Mouse (Mus musculus): ENCODE results near the gene Ggn.
"Not testable (repeated sequence)": the region's sequence is repeated elsewhere in the genome, so short reads cannot be mapped to it uniquely, and the experiment has no call there.

Ggn gene

GRCm38 (mm10) chr7:29171562-29172097 lies 1.6 kb downstream of the Ggn start:
- ChIA-PET POLR2A (interaction anchor here in 1 of 4 experiments (1.1 kb wide), 1 partner anchor 9 kb away, joined by 3 read pairs; no protein-coding TSS in a partner anchor), CTCF (interaction anchor here in 1 of 4 experiments (0.6 kb wide), 1 partner anchor 45 kb away, joined by 3 read pairs; no protein-coding TSS in a partner anchor)

DNA sequence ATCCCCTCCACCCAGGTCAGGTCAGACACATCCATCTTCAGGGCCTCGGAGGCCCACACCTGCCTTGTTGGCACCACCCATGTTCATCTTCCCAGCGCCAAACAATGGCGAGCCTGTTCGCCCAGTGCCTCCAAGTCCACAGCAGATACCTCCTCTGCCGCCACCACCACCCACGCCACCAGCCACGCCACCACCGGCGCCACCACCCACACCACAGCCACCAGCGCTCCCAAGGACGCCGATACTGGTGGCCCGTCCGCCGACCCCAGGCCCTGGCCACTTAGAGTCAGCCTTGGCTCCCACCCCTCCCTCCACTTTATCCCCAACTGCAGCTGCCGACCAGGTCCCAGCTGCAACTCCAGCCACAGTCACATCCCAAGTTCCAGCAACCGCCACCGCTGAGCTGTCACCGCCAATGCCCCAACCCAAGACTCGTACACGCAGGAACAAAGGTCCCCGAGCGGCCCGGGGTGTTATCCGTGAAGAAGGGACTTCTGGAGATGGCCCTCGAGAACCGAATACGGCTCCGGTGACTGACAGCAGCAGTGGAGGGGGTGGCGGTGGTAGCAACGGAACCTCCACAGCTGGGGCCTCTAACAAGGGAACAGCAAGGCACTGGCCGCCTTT lies 2.5 kb downstream of the Ggn start:
- POLR2A ChIA-PET = interaction anchor here (0.6 to 1.6 kb wide), 7 partner anchors 10 to 460 kb away, joined by 3 to 6 read pairs (median 3); partner anchors contain the start of gene Fam98c (in 1 of the 4)

DNA sequence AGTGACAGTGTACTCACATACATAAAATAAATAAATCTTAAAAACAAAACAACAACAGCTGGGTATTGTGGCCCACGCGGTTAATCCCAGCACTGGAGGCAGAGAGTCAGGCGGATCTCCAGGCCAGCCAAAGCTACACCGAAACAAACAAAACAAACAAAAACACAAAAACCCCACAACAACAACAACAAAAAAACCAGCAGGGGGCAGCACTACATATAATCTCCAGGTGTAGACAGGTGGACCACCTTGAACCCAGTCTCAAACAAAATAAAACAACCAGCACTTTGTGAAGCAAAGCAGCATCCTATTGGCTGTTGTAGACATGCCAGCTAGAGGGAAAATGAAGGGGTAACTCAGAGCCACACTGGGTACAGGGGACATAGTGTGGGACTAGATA lies 8.1 kb downstream of the Ggn start:
- ChIA-PET POLR2A (interaction anchor here in 2 of 4 experiments (0.6 to 6.3 kb wide), 21 partner anchors 10 to 360 kb away, joined by 3 to 41 read pairs (median 5); partner anchors contain the start of genes Fam98c (in 2 of the 2), 2200002D01Rik (in 1 of the 2) and Kcnk6 (in 1 of the 2)), CTCF (interaction anchor here in 3 of 4 experiments (0.6 to 2.3 kb wide), 10 partner anchors 8 to 229 kb away, joined by 3 to 7 read pairs (median 4); partner anchors contain the start of genes Fam98c (in 1 of the 3), Ggn (in 1 of the 3) and Spred3 (in 1 of the 3))

More for the DNA sequence above, 2.5 kb downstream of the Ggn start:
- CTCF ChIA-PET = interaction anchor here in 2 of 4 experiments (0.6 kb wide), 2 partner anchors 46 to 191 kb away, joined by 3 to 10 read pairs; partner anchors contain the start of genes Eif3k (in 1 of the 2) and Map4k1 (in 1 of the 2)

DNA sequence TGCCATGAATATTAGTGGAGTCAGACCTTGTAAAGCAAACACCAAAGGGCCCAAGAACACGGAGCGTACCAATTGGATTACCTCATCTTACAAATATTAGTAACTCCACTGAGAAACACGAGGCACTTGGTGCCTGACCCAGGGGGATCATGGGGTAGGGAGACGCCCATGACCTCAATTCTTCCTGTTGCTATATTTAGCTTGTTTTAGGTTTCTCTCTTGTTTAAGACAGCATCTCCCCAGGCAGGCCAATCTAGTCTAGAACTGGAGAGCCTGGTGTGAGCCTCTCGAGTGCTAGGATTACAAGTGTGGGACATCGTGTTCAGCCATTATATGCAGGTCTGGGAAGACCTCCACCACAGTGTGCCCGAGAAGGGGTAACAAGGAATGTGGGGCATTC lies 9.3 kb downstream of the Ggn start:
- ChIA-PET CTCF (interaction anchor here in 2 of 4 experiments (0.7 to 2.3 kb wide), 6 partner anchors 9 to 122 kb away, joined by 3 to 12 read pairs (median 7); partner anchors contain the start of genes Fam98c (in 1 of the 2), Ggn (in 1 of the 2) and Spred3 (in 1 of the 2)), POLR2A (interaction anchor here in 2 of 4 experiments (0.6 to 6.3 kb wide), 25 partner anchors 9 to 178 kb away, joined by 3 to 41 read pairs (median 6); partner anchors contain the start of genes Fam98c (in 2 of the 2), 2200002D01Rik (in 1 of the 2), Ggn (in 1 of the 2) and Kcnk6 (in 1 of the 2))

DNA sequence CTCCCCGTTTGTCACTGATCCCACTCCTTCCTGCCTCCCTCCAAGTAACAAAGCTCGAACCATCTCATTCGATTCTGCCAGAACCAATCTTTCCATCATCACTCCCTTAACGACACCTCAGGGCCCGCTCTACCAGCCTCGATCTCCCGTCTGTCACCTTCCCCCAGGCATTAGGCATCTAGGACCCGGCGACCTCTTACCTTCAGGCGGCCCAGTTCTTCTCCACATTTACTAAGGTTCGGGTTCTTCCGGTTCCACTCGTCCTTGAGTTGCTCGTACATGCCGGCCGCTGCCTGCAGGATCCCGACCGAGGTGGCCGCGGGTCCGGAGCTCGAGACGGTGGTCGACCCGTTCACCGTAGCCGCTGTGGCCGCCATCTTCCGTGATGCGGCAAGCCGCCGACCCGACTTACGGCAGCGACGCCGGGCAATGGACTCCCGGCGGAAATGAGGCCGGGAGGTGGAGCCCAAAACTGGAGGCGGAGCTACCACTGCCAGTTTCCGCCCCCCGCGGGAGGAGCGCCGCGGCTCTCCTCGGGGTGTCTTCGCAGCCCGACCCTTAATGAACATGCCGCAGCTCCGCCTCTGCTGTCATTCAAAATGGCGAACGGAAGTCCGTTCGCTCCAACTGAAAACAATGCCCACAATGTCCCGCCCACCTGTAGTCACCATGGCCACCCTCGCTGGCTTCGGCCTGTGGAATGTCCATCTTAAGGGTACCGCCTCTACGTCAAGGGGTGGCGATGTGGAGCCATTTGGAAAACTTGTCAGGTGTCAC lies 10.3 kb downstream of the Ggn start, which contains the start of gene Psmd8:
TSS of gene Psmd8 (minus strand) at position 625 of the 777 bp plus-strand sequence.
- ChIA-PET POLR2A (interaction anchor here in 3 of 4 experiments (0.5 to 6.3 kb wide), 81 partner anchors 10 to 1018 kb away, joined by 3 to 41 read pairs (median 4); partner anchors contain the start of genes Ggn (in 3 of the 3), Spred3 (in 3 of the 3), 2200002D01Rik (in 2 of the 3) and Eif3k (in 2 of the 3)), CTCF (interaction anchor here (0.6 to 2.3 kb wide), 36 partner anchors 10 to 1001 kb away, joined by 3 to 19 read pairs (median 4); partner anchors contain the start of genes 2200002D01Rik (in 2 of the 4), Ggn (in 2 of the 4), Ryr1 (in 2 of the 4) and Yif1b (in 2 of the 4))

GRCm38 (mm10) chr7:29180854-29181236 lies 10.8 kb downstream of the Ggn start:
- ChIA-PET CTCF (interaction anchor here in 3 of 4 experiments (0.6 to 2.3 kb wide), 30 partner anchors 11 to 1001 kb away, joined by 3 to 19 read pairs (median 5); partner anchors contain the start of genes 2200002D01Rik (in 2 of the 3), Ggn (in 2 of the 3), Yif1b (in 2 of the 3) and Fam98c (in 1 of the 3)), POLR2A (interaction anchor here in 3 of 4 experiments (0.6 to 6.3 kb wide), 77 partner anchors 10 to 1017 kb away, joined by 3 to 41 read pairs (median 4); partner anchors contain the start of genes Ggn (in 3 of the 3), Spred3 (in 3 of the 3), 2200002D01Rik (in 2 of the 3) and Eif3k (in 2 of the 3))

DNA sequence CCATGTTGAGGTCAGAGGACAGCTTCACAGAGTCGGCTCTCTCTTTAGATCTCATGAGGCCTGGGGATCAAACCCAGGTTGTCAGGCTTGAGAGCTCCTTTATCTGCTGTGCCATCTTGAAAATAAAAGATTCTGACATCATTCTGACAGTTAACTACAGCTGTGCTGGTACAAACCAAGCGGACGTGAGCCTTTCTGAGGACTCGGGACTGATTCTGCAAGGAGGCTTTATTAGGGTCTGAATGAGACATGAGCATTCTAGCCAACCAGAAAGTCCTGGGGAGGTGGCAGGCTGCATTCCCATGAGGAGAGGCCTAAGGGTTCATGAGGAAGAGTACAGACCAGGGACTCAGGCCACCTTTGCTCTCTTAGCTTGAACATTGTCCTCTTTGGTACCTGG lies 11.3 kb downstream of the Ggn start:
- POLR2A ChIA-PET = interaction anchor here in 2 of 4 experiments (0.6 to 6.3 kb wide), 13 partner anchors 11 to 371 kb away, joined by 3 to 41 read pairs (median 11); partner anchors contain the start of genes Fam98c (in 2 of the 2), Ggn (in 2 of the 2), Spred3 (in 2 of the 2) and 2200002D01Rik (in 1 of the 2)

GRCm38 (mm10) chr7:29194230-29194629 lies 24.2 kb downstream of the Ggn start:
- CTCF ChIA-PET = not testable (repeated sequence)
- POLR2A ChIA-PET = interaction anchor here in 2 of 4 experiments (1.1 to 1.2 kb wide), 2 partner anchors 14 to 56 kb away, joined by 3 read pairs; partner anchors contain the start of gene Psmd8 (in 1 of the 2)

More for the DNA sequence above, 11.3 kb downstream of the Ggn start:
- CTCF ChIA-PET = interaction anchor here in 2 of 4 experiments (0.7 to 2.3 kb wide), 6 partner anchors 28 to 343 kb away, joined by 3 to 19 read pairs (median 8); partner anchors contain the start of gene 2200002D01Rik (in 1 of the 2)

- POLR2A ChIA-PET = no interaction called here
- CTCF ChIA-PET = interaction anchor here in 1 of 4 experiments (0.6 kb wide), 1 partner anchor 170 kb away, joined by 3 read pairs; no protein-coding TSS in a partner anchor
These were observed 32.6 kb downstream of the Ggn start for GRCm38 (mm10) chr7:29202577-29202976.

DNA sequence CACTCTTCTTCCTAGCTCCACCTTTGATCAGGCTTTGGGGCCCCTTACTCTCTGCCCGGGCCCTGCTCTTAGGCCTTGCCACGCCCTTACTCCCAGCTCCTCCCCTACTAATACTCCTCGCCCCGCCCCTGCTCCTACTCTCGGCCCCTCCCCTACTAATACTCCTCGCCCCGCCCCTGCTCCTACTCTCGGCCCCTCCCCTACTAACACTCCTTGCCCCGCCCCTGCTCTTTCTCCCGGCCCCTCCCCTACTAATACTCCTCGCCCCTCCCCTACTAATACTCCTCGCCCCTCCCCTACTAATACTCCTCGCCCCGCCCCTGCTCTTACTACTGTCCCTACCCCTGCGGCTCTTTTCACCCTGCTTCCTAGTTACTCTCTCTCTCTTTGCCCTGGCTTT lies 41.0 kb downstream of the Ggn start:
- CTCF ChIA-PET = interaction anchor here in 1 of 4 experiments (0.7 kb wide), 1 partner anchor 33 kb away, joined by 4 read pairs; no protein-coding TSS in a partner anchor
- POLR2A ChIA-PET = interaction anchor here in 2 of 4 experiments (0.7 to 1.3 kb wide), 7 partner anchors 18 to 828 kb away, joined by 3 read pairs; partner anchors contain the start of gene Psmd8 (in 1 of the 2)

DNA sequence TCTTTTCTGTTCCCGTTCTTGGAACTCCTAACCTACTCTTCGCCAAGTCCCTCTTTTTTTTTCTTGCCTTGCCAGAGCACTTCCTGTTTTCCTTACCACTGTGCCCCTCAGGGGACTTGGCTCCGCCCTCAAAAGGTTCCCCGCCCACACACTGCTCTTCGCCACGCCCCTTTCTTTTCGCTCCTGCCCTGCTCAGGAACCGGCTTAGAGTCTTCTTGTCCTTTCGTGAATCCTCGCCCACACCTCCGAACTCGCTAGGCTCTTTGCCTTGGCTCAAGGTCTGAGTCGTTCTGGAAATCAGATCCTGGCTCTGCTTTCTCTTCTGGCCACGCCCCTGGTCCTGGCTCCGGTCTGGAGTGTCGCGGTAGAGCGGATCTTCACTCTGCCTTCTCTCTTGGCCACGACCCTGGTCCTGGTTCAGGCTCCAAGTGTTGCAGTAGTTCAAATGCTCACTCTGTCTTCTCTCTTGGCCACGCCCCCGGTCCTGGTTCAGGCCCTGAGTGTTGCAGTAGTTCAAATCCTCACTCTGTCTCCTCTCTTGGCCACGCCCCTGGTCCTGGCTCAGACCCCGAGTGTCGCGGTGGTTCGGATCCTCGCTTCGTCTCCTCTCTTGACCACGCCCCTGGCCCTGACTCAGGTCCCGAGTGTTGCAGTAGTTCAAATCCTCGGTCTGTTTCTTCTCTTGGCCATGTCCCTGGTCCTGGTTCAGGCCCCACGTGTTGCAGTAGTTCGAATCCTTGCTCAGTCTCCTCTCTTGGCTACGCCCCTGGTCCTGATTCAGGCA lies 41.6 kb downstream of the Ggn start:
- ChIA-PET CTCF (interaction anchor here in 1 of 4 experiments (0.7 to 2.3 kb wide), 4 partner anchors 23 to 150 kb away, joined by 4 to 7 read pairs (median 6); partner anchors contain the start of gene Yif1b), POLR2A (interaction anchor here in 3 of 4 experiments (0.6 to 2.3 kb wide), 26 partner anchors 19 to 556 kb away, joined by 3 to 19 read pairs (median 4); partner anchors contain the start of genes 2200002D01Rik (in 3 of the 3), Fam98c (in 2 of the 3), Psmd8 (in 2 of the 3) and Yif1b (in 2 of the 3))

DNA sequence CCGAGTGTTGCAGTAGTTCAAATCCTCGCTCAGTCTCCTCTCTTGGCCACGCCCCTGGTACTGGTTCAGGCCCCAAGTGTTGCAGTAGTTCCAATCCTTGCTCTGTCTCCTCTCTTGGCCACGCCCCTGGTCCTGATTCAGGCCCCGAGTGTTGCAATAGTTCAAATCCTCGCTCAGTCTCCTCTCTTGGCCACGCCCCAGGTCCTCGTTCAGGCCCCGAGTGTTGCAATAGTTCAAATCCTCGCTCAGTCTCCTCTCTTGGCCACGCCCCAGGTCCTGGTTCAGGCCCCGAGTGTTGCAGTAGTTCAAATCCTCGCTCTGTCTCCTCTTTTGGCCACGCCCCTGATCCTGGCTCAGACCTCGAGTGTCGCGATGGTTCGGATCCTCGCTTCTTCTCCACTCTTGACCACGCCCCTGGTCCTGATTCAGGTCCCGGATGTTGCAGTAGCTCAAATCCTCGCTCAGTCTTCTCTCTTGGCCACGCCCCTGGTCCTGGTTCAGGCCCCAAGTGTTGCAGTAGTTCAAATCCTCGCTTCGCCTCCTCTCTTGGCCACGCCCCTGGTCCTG lies 42.3 kb downstream of the Ggn start:
- POLR2A ChIA-PET = interaction anchor here in 3 of 4 experiments (0.6 to 2.3 kb wide), 35 partner anchors 16 to 746 kb away, joined by 3 to 19 read pairs (median 4); partner anchors contain the start of genes 2200002D01Rik (in 3 of the 3), Eif3k (in 2 of the 3), Fam98c (in 2 of the 3) and Map4k1 (in 2 of the 3)
- CTCF ChIA-PET = interaction anchor here in 1 of 4 experiments (0.6 to 2.3 kb wide), 6 partner anchors 23 to 957 kb away, joined by 3 to 7 read pairs (median 5); partner anchors contain the start of genes Yif1b and Zfp146

- ChIA-PET CTCF (interaction anchor here in 2 of 4 experiments (0.5 to 2.3 kb wide), 10 partner anchors 22 to 957 kb away, joined by 3 to 7 read pairs (median 4); partner anchors contain the start of genes Ggn (in 1 of the 2), Spred3 (in 1 of the 2), Yif1b (in 1 of the 2) and Zfp146 (in 1 of the 2)), POLR2A (interaction anchor here in 3 of 4 experiments (0.6 to 2.3 kb wide), 39 partner anchors 16 to 1705 kb away, joined by 3 to 23 read pairs (median 4); partner anchors contain the start of genes 2200002D01Rik (in 3 of the 3), Eif3k (in 2 of the 3), Fam98c (in 2 of the 3) and Map4k1 (in 2 of the 3))
These were observed 43.0 kb downstream of the Ggn start for GRCm38 (mm10) chr7:29212775-29213560.

DNA sequence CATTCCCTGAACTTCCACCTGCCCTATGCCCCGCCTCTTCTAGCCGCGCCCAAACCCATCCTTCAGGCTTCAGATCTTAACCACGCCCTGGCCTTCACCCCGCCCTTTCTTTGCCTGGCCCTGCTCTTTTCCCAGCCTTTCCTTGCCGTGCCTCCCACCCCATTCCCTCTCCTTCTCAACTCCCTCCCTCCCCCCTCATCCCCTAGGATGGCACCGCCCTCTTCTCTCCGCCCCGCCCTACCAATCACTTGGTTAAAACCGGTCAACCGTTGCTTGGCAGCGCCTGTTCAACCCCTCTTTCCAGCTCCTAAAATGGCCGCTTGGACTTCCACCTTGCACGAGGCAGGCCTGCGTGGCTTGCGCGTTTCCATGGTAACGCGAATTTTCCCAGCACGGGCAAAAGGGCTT lies 43.7 kb downstream of the Ggn start, which contains the start of gene Catsperg1:
TSS of gene Catsperg1 (minus strand) at position 361 of the 408 bp plus-strand sequence.
- CTCF ChIA-PET = interaction anchor here in 2 of 4 experiments (0.6 to 2.3 kb wide), 9 partner anchors 21 to 551 kb away, joined by 3 to 7 read pairs (median 4); partner anchors contain the start of genes Ggn (in 1 of the 2), Ppp1r14a (in 1 of the 2) and Spred3 (in 1 of the 2)
- POLR2A ChIA-PET = interaction anchor here in 3 of 4 experiments (0.6 to 2.3 kb wide), 19 partner anchors 9 to 1706 kb away, joined by 3 to 23 read pairs (median 4); partner anchors contain the start of genes Yif1b (in 2 of the 3), 2200002D01Rik (in 1 of the 3), Eif3k (in 1 of the 3) and Fam98c (in 1 of the 3)

All from embryonic stem cell, embryonic (primary cell).